Mouse (Mus musculus): ENCODE results near the gene Ccnt1. TPM values are rescaled to one million over a fixed set of nuclear protein-coding genes. Genes with fewer than 3 reads are reported as not detected.
A peak's percentile ranks its signal among the peaks of the same experiment; 100 is the strongest.

Ccnt1 gene
- polyA plus RNA-seq, 2 experiments, result 19.4 to 45.3 TPM

DNA sequence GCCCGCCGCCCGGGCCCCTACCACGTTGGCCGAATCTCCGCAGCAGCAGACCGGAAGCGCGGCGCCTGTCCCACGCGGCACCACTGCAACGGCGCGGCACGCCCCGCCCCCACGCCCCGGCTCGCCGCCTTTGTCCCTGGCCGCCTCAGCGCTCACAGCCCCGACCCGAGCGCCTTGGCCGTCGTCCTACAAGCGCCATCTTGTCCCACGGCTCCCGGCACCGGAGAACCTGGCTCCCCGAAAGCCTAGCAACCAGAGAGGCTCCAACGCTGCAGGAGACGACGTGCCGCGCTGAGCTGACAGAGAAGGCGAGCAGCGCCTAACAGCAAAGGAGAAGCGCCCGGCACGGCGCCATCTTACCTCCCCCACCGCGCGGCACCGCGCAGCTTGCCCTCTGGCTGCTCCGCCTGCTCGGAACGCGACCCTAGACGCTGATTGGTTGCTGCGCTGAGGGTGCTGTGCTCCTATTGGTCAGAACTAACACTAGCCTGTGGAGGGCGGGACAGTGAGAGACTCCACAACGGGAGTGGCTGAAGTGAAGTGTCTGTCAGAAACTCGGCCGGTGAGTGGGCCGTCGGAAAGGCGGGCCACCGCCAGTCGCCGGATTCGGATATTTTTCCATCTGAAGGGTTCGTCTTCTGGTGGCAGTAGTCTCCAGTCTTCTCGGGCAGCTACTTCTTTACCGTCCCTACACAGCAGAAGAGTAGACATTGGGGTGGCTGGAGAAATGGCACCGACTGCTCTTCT is 36.7 kb downstream of the Ccnt1 start, which contains the start of gene Kansl2:
TSS of gene Kansl2 (minus strand) at position 384 of the 747 bp plus-strand sequence.
- DNase-seq (ENCODE audit: low spot score), result peak; percentile 99

DNA sequence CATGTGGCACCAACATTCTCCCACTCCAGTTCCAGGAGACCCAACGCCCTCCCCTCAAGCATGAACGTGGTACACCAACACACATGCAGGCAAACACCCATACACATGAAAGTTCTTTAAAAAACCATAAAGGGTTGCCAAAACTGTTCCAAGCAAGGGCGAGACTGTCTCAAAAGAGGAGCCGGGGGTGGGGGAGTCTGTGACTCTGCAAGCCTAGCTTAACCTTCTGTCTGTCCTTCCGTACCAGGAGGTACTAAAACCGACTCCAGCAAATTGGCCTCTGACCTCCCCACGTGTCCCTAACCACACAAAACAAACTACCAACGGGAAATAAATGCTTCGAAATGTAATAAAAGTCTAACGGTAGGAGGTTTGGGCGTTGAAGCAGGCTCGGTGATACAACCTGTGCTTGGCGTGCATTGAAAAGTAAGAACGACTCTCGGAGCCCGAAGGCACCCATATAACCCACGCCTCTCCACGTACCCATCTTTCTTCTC is 37.6 kb downstream of the Ccnt1 start:
- no peaks in the 10 kb centered on the region for H3K27me3 ChIP-seq (ENCODE audit: control insufficient read depth, insufficient read depth, low read length)
- WGBS, result under 1% methylated on average over 18 of the region's 18 CpGs
- no peak overlapping the region; the same call in 1 of the 2 replicates for H3K27ac ChIP-seq (replicated peaks; ENCODE audit: low read depth, low read length)
- peak overlapping the region; percentile 78 for H3K4me2 ChIP-seq (replicated peaks; ENCODE audit: low read depth, low read length, severe bottlenecking)
- H3K36me3 ChIP-seq (ENCODE audit: control insufficient read depth, insufficient read depth, low read length), result peaks cover 43% of the 10 kb centered on the region
- peak overlapping the region; percentile 82 for H3K4me3 ChIP-seq (replicated peaks; ENCODE audit: low read length)
- peaks cover 8% of the 10 kb centered on the region; the same call in 1 of the 2 replicates for H3K4me1 ChIP-seq (ENCODE audit: control insufficient read depth, insufficient read depth, low read length)
- peak overlapping the region; percentile 93 for H3K9ac ChIP-seq (ENCODE audit: low read depth, low read length, severe bottlenecking)
- no peak for DNase-seq (ENCODE audit: low spot score)
- no peak for ATAC-seq (ENCODE audit: low FRiP score, low read depth)
- no peaks in the 10 kb centered on the region for H3K9me3 ChIP-seq (ENCODE audit: control insufficient read depth, low read length)
- TF ChIP-seq POLR2A (IDR thresholded peaks at IDR 0.05; ENCODE audit: borderline replicate concordance, extremely low read depth, insufficient read depth, insufficient read length), result no peak

More for the DNA sequence above, 36.7 kb downstream of the Ccnt1 start, which contains the start of gene Kansl2:
- Histone ChIP-seq H3K4me3 (replicated peaks; ENCODE audit: low read length) (peak within 1 kb of the TSS; percentile 82), H3K36me3 (ENCODE audit: control insufficient read depth, insufficient read depth, low read length) (peaks cover 39% of the 10 kb centered on the region), H3K9me3 (ENCODE audit: control insufficient read depth, low read length) (no peaks in the 10 kb centered on the region), H3K4me1 (ENCODE audit: control insufficient read depth, insufficient read depth, low read length) (peaks cover 8% of the 10 kb centered on the region; the same call in 1 of the 2 replicates), H3K4me2 (replicated peaks; ENCODE audit: low read depth, low read length, severe bottlenecking) (peak within 1 kb of the TSS; percentile 78), H3K27me3 (ENCODE audit: control insufficient read depth, insufficient read depth, low read length) (no peaks in the 10 kb centered on the region), H3K27ac (replicated peaks; ENCODE audit: low read depth, low read length) (peak within 1 kb of the TSS; percentile 98), H3K9ac (ENCODE audit: low read depth, low read length, severe bottlenecking) (peak within 1 kb of the TSS; percentile 93)
- WGBS, result 2% methylated on average over 45 of the region's 70 CpGs
- peak; percentile 100 for ATAC-seq (ENCODE audit: low FRiP score, low read depth)
- TF ChIP-seq POLR2A (IDR thresholded peaks at IDR 0.05; ENCODE audit: borderline replicate concordance, extremely low read depth, insufficient read depth, insufficient read length), result peak; percentile 99

DNA sequence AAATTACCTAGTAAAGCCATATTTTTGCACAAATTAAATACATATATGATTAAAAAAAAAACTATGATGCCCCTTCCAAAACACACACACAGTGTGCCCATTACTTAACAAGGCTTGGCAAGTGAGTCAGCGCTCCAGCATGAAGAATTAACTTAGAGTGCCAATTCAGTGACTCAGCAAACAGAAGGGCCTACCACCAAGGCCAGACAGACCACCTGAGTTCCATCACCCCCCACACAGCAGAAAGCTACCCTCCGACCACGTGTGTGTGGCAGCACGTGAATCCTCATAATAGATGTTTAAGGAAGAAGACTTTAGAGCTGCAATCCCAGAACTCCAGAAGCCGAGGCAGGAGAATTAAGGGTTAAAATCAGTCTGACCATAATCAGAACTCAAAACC is 38.4 kb downstream of the Ccnt1 start:
- H3K9ac ChIP-seq (ENCODE audit: low read depth, low read length, severe bottlenecking), result peak overlapping the region; percentile 93

DNA sequence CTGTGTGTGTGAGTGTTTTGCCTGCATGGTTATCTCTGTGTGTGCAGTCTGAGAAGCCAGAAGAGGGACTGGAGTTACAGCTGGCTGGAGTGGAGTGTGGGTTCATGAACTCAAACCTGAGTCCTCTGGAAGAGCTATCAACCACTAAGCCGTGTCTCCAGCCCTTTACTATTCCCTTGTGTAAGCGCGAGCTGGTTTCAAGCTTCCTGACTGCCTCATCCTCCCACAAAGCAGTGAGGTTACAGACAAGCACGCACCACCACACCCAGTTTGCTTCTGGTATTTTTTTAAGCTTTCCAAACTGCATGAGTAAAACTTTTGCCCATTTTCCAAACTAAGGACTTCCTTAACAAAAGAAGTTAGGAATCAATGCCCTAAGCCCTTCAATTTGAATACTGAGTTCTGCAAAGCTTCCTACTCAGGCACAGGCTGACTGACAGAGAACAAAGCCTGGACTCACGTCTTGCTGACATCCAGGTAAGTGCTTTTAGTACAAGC is 42.6 kb downstream of the Ccnt1 start:
- Histone ChIP-seq H3K4me3 (replicated peaks; ENCODE audit: low read length) (no peak overlapping the region), H3K4me2 (replicated peaks; ENCODE audit: low read depth, low read length, severe bottlenecking) (no peak overlapping the region), H3K9me3 (ENCODE audit: control insufficient read depth, low read length) (no peaks in the 10 kb centered on the region), H3K4me1 (ENCODE audit: control insufficient read depth, insufficient read depth, low read length) (peaks cover 8% of the 10 kb centered on the region; the same call in 1 of the 2 replicates), H3K36me3 (ENCODE audit: control insufficient read depth, insufficient read depth, low read length) (peaks cover 82% of the 10 kb centered on the region), H3K27me3 (ENCODE audit: control insufficient read depth, insufficient read depth, low read length) (no peaks in the 10 kb centered on the region), H3K9ac (ENCODE audit: low read depth, low read length, severe bottlenecking) (no peak overlapping the region), H3K27ac (replicated peaks; ENCODE audit: low read depth, low read length) (no peak overlapping the region)
- ATAC-seq (ENCODE audit: low FRiP score, low read depth) (no peak), DNase-seq (ENCODE audit: low spot score) (no peak)
- 81% methylated on average over 5 of the region's 5 CpGs for WGBS
- no peak for TF ChIP-seq POLR2A (IDR thresholded peaks at IDR 0.05; ENCODE audit: borderline replicate concordance, extremely low read depth, insufficient read depth, insufficient read length)

More for the DNA sequence above, 38.4 kb downstream of the Ccnt1 start:
- DNase-seq (ENCODE audit: low spot score) (no peak), ATAC-seq (ENCODE audit: low FRiP score, low read depth) (no peak)
- Histone ChIP-seq H3K36me3 (ENCODE audit: control insufficient read depth, insufficient read depth, low read length) (peaks cover 46% of the 10 kb centered on the region), H3K27me3 (ENCODE audit: control insufficient read depth, insufficient read depth, low read length) (no peaks in the 10 kb centered on the region), H3K27ac (replicated peaks; ENCODE audit: low read depth, low read length) (no peak overlapping the region), H3K9me3 (ENCODE audit: control insufficient read depth, low read length) (no peaks in the 10 kb centered on the region), H3K4me2 (replicated peaks; ENCODE audit: low read depth, low read length, severe bottlenecking) (peak overlapping the region; percentile 78), H3K4me1 (ENCODE audit: control insufficient read depth, insufficient read depth, low read length) (peaks cover 8% of the 10 kb centered on the region; the same call in 1 of the 2 replicates), H3K4me3 (replicated peaks; ENCODE audit: low read length) (peak overlapping the region; percentile 82)
- TF ChIP-seq POLR2A (IDR thresholded peaks at IDR 0.05; ENCODE audit: borderline replicate concordance, extremely low read depth, insufficient read depth, insufficient read length), result no peak
- WGBS, result 28% methylated on average over 5 of the region's 5 CpGs

DNA sequence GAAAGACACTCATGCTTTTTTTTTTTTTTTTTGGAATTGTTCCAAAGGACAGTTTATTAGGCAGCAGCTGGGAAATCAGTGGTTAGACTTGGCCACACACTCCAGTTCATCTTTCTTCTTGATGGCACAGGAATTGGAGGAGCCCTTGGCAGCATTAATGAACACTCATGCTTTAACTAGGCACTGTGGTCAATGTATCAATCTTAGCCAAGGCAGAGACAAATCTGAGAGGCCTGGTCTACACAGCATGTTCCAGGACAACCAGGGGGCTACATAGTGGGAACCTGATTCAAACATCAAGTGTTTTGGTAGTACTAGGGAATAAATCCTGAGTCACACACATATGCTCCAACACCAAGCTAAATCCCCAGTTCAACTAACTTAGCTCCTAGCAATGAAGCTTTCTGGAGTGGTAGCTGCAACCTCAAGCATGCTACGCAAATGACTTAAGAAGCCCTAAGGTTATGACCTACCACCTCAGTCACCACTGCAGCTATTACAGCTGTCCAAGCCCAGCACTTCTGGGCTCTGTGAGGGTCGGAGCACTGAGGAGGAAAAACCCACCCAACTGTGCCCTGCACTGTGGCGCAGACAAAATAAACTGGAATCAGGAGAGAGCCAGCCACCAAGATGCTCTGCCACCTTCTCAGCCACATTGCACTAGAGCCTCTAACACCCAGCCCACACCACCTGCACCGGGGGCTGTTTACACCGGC is 43.5 kb downstream of the Ccnt1 start:
- ATAC-seq (ENCODE audit: low FRiP score, low read depth) (no peak), DNase-seq (ENCODE audit: low spot score) (no peak)
- WGBS, result 93% methylated on average over 5 of the region's 5 CpGs
- Histone ChIP-seq H3K4me1 (ENCODE audit: control insufficient read depth, insufficient read depth, low read length) (peaks cover 1% of the 10 kb centered on the region; the same call in 1 of the 2 replicates), H3K9me3 (ENCODE audit: control insufficient read depth, low read length) (no peaks in the 10 kb centered on the region), H3K4me2 (replicated peaks; ENCODE audit: low read depth, low read length, severe bottlenecking) (no peak overlapping the region), H3K36me3 (ENCODE audit: control insufficient read depth, insufficient read depth, low read length) (peaks cover 90% of the 10 kb centered on the region), H3K9ac (ENCODE audit: low read depth, low read length, severe bottlenecking) (no peak overlapping the region), H3K27me3 (ENCODE audit: control insufficient read depth, insufficient read depth, low read length) (no peaks in the 10 kb centered on the region), H3K4me3 (replicated peaks; ENCODE audit: low read length) (no peak overlapping the region), H3K27ac (replicated peaks; ENCODE audit: low read depth, low read length) (no peak overlapping the region)
- no peak for TF ChIP-seq POLR2A (IDR thresholded peaks at IDR 0.05; ENCODE audit: borderline replicate concordance, extremely low read depth, insufficient read depth, insufficient read length)

All from limb, embryonic 14.5 days (tissue).